Mouse (Mus musculus): Measurements from ENCODE around the gene Mcidas. TPM values are rescaled to one million over a fixed set of nuclear protein-coding genes. Genes with fewer than 3 reads are reported as not detected.

The Mcidas gene
- polyA plus RNA-seq, 1 experiment from 2014 or later = 0.21 TPM

DNA sequence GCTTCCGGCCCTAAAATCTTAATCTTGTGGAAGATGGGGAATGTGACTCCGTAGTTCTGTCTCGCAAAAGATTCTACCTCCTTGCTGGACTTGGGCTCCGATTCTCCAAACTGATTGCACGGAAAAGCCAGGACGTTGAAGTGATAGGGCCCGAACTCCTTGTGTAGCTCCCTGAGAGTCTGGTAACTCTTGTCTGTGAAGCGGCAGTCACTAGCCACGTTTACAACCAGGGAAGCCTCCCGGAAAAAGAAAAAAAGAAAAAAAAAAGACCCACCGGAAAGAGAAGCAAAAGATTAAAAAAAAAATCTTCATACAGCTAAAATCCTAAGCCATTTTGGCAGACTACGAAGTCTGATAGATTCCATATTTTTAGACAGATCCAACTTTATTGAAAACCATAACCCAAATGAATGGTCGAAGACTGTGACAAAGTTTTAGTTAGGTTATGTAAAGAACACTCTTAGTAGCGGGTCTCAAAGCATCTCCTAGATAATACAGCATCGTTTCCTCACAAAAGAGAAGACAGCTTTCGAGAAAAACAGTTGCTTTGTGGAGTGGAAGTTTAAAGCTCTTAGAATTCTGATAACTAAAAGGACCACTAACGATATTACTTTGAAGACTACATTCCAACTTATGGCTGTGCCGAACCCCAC, 51.9 kb downstream of the Mcidas start:
- no peaks in the 10 kb centered on the region for H3K9me3 ChIP-seq
- no peaks in the 10 kb centered on the region for H3K27me3 ChIP-seq (replicated peaks)
- peak overlapping the region; percentile 46 for H3K4me2 ChIP-seq
- H3K9ac ChIP-seq = peak overlapping the region; percentile 4; the same call in 1 of the 2 replicates
- no peaks in the 10 kb centered on the region for H3K4me1 ChIP-seq
- ATAC-seq (ENCODE audit: insufficient read depth, low FRiP score, low read depth) = no peak
- 11% methylated on average over 18 of the region's 18 CpGs for WGBS
- H3K36me3 ChIP-seq = no peaks in the 10 kb centered on the region
- peak overlapping the region; percentile 57 for H3K4me3 ChIP-seq (replicated peaks)
- H3K27ac ChIP-seq = peak overlapping the region; percentile 78

DNA sequence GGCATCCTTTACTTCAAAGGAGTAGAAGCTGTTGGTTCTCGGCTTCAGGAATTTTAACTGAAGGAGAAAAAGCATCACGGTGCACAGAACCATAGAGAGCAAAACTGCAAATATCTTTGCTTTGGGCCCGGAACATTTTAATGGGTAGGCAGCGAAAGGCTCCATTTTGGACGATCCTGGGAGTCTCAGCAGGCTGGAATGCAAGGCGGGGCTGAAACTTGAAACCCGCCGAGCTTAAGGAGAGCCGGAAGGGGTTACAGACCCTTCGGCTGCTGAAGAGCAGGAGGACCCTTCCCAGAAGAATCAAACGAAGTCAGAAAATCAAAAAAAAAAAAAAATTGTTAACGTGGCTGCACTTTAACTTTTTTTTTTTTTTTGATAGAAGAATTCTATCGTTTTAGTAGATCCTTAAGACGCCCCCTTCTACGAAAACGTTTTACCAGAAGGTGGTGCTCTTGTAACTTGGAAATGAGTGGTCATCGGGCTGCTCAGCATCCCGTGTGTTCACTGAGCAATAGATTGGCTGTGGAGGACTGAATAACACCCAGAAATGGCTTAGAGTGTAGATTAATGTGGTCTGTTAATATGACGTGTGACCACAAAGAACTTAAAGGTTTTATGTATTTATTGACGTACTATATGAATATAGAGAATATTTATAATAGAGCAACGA, 52.7 kb downstream of the Mcidas start, which contains the start of gene Gpx8:
Gene Gpx8, minus strand, starts transcription at position 200 of the 673 bp plus-strand sequence.
- ATAC-seq (ENCODE audit: insufficient read depth, low FRiP score, low read depth) = peak; percentile 88
- peak within 1 kb of the TSS; percentile 78 for H3K27ac ChIP-seq
- H3K4me1 ChIP-seq = no peaks in the 10 kb centered on the region
- H3K36me3 ChIP-seq = no peaks in the 10 kb centered on the region
- WGBS = 3% methylated on average over 21 of the region's 21 CpGs
- peak within 1 kb of the TSS; percentile 57 for H3K4me3 ChIP-seq (replicated peaks)
- H3K9me3 ChIP-seq = no peaks in the 10 kb centered on the region
- no peaks in the 10 kb centered on the region for H3K27me3 ChIP-seq (replicated peaks)
- H3K4me2 ChIP-seq = peak within 1 kb of the TSS; percentile 46
- peak within 1 kb of the TSS; percentile 4; the same call in 1 of the 2 replicates for H3K9ac ChIP-seq

DNA sequence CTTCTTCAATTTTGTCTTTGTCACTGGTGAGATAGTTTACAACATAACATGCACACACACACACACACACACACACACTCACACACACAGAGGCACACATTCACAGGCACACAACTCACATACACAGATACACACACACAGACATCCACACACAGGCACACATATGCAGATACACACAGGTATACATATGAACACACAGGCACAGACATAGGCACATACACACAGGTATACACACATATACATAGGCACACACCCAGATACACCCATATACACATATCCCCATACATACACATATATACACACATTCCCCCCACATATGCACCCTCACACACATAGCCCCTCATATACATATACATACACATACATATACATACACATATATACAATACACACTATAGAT, 53.4 kb downstream of the Mcidas start:
- Histone ChIP-seq H3K27ac (no peak overlapping the region), H3K4me3 (replicated peaks) (no peak overlapping the region), H3K9me3 (no peaks in the 10 kb centered on the region), H3K27me3 (replicated peaks) (no peaks in the 10 kb centered on the region), H3K36me3 (no peaks in the 10 kb centered on the region), H3K4me2 (peak overlapping the region; percentile 46; the same call in 1 of the 2 replicates), H3K4me1 (no peaks in the 10 kb centered on the region), H3K9ac (no peak overlapping the region)
- ATAC-seq (ENCODE audit: insufficient read depth, low FRiP score, low read depth) = no peak

DNA sequence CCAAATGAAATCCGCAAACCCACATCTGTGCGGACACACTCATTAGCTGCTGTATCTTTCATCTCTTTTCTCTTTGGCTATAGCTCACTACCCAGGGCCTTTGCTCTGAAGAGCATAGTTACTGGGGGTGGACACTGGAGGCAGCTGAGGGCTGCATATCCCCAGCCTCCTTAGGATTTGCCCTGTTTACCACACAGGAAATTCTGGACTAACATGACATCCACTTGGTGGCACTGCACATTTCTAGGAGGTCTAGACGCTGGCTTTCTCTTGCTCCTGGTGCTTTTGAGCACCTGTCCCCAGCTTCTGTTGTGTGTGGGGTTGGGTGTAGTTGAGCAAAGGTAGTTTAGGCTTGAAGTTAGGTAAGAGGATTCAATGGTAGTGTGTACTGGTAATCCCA, 54.0 kb downstream of the Mcidas start:
- H3K9me3 ChIP-seq = no peaks in the 10 kb centered on the region
- H3K4me2 ChIP-seq = no peak overlapping the region
- no peak for ATAC-seq (ENCODE audit: insufficient read depth, low FRiP score, low read depth)
- no peak overlapping the region for H3K4me3 ChIP-seq (replicated peaks)
- no peak overlapping the region for H3K9ac ChIP-seq
- WGBS = 67% methylated on average over 3 of the region's 3 CpGs
- H3K27ac ChIP-seq = no peak overlapping the region
- H3K4me1 ChIP-seq = no peaks in the 10 kb centered on the region
- H3K36me3 ChIP-seq = no peaks in the 10 kb centered on the region
- no peaks in the 10 kb centered on the region for H3K27me3 ChIP-seq (replicated peaks)

MicroRNAs encoded within 50 kb of the gene (microRNA counts, 519-probe panel; counts per million panel counts)
- microRNA mmu-miR-449a = 2,370 counts per million, percentile 49 among the panel's probes with 10 or more counts
- not detected for microRNA mmu-miR-449b
- not detected for microRNA mmu-miR-449c

Small RNA genes lying within 50 kb of the gene (microRNA-seq; reads per million reads assigned to microRNA genes)
- gene Mir449a (109 reads per million, percentile 50 among the genes with 10 or more reads in this experiment), gene Mir449b (not detected), gene Mir449c (not detected)

Other genes with a start within 250 kb of the Mcidas start
- gene Plpp1, start 193.1 kb upstream of the Mcidas start, polyA plus RNA-seq (2015; fragmentation: Nextera tagmentation; extraction: Ambion mirVana) = 94.1 and 102 TPM in 2 replicates
- gene Mtrex, start 66.4 kb upstream of the Mcidas start, polyA plus RNA-seq (2015; fragmentation: Nextera tagmentation; extraction: Ambion mirVana) = 55.7 and 63.3 TPM in 2 replicates
- 23.5 and 24.2 TPM in 2 replicates for gene Dhx29, start 66.4 kb upstream of the Mcidas start, polyA plus RNA-seq (2015; fragmentation: Nextera tagmentation; extraction: Ambion mirVana)
- 0.50 and 0.67 TPM in 2 replicates for gene Ccno, start 6.0 kb upstream of the Mcidas start, polyA plus RNA-seq (2015; fragmentation: Nextera tagmentation; extraction: Ambion mirVana)
- gene Cdc20b, start 41.3 kb downstream of the Mcidas start, polyA plus RNA-seq (2015; fragmentation: Nextera tagmentation; extraction: Ambion mirVana) = not detected in 2 replicates
- gene Gpx8, start 52.6 kb downstream of the Mcidas start, polyA plus RNA-seq (2015; fragmentation: Nextera tagmentation; extraction: Ambion mirVana) = 137 and 143 TPM in 2 replicates
- gene Gzma, start 107.1 kb downstream of the Mcidas start, polyA plus RNA-seq (2015; fragmentation: Nextera tagmentation; extraction: Ambion mirVana) = 1.3 and 1.8 TPM in 2 replicates
- gene Esm1, start 215.8 kb downstream of the Mcidas start, polyA plus RNA-seq (2015; fragmentation: Nextera tagmentation; extraction: Ambion mirVana) = 3.1 and 4.2 TPM in 2 replicates
- not detected in 2 replicates for gene Gzmk, start 232.1 kb downstream of the Mcidas start, polyA plus RNA-seq (2015; fragmentation: Nextera tagmentation; extraction: Ambion mirVana)